Mouse (Mus musculus) bone marrow, adult 2 months (tissue): Measurements from ENCODE around the gene Plk1.

Experiments used
- CTCF ChIP-seq: fragments of 200-500 bp; IDR thresholded peaks from 2 replicates; pipeline ENCODE4 v1.5.1; 2011; ENCODE audit warnings: low read length, control low read depth; ENCODE audit not compliant: control insufficient read depth, insufficient read depth
- POLR2A ChIP-seq: fragments of 200-500 bp; IDR thresholded peaks from 2 replicates; pipeline ENCODE4 v1.6.1; 2011; ENCODE audit warnings: low read depth, mild to moderate bottlenecking, control low read depth, low read length, borderline replicate concordance; ENCODE audit not compliant: control insufficient read depth

DNA sequence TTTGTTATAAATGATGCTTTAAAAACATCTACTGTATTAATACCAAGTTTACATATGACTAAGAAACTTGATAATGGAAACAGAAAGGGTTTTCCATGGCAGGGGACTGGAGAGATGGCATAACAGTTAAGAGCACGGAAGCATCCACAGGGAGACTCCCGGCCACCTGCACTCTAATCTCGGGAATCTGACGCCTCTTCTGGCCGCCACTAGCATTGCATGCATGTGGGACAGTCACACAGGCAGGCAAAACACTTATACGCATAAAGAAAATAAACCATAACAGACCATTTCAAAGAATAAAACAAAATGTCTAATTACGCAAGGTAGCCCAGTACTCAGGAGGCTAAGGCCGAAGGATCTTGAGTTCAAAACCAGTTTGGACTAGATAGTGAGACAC, 33.6 kb upstream of the Plk1 start:
- no peak for TF ChIP-seq CTCF
- no peak for TF ChIP-seq POLR2A
